Mouse (Mus musculus): ENCODE measurements around the gene Ttll13. TPM values are rescaled to one million over a fixed set of nuclear protein-coding genes. Genes with fewer than 3 reads are reported as not detected.

Ttll13 gene
- polyA plus RNA-seq, 1 experiment from 2014 or later = 2.0 TPM

DNA sequence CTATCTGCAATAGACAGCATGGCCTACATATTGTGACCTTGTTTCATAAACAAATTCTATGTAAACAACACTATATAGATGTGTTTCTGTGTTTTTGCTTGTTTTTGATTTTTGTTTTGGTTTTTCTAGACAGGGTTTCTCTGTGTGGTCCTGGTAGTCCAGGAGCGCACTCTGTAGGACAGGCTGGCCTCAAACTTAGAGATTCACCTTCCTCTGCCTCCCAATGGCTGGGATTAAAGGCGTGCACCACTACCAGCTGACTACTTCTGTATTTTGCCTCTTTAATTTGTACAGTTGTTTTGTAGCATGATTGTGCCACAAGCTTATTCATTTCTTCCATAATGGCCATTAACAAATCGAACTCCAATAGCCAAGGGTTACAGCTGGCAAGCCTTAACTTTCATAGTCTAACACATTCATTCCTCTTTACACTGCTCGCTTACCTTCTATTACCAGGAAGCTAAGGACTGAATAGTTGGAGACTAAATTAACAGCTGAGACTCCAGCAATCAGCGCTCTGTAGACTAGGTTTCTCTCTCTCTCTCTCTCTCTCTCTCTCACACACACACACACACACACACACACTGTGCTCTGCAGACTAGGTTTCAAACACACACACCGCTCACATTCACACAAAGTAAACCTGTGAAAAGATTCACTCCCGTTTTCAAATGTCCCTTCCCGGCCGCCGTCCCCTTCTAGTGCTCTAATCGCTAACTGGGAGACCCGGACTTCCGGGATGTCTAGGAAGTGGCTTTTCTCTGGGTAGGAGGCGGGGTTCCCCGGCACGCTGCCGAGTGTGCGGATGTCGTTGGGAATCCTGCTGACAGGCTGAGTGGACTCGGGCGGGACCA, 22.9 kb downstream of the Ttll13 start, which contains the start of gene Vps33b:
TSS of gene Vps33b (plus strand) at position 753 of the 854 bp plus-strand sequence.
- peaks cover 51% of the 10 kb centered on the region for H3K36me3 ChIP-seq
- peak; percentile 90 for ATAC-seq (ENCODE audit: low FRiP score)

DNA sequence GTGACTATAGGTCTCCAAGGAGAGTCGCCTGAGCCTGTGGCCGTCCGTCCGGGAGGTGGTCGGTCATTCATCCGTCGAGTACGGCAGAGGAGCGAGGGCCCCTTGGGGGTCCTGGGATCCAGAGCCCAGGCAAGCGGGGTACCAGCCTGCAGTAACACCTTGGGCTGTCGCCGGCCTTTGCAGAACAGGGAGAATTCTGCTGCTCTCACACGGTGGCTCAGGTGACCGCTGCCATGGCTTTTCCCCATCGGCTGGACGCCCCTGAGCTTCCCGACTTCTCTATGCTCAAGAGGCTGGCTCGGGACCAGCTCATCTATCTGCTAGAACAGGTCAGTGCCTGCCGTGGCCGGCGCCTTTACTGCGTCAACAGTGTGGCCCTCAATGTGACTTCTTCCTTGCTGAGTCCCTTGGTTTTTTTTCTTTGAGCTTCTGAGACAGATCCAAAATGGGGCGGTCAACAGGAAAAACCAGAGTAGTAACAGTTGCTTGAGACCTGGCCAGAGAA, 23.6 kb downstream of the Ttll13 start:
- Histone ChIP-seq H3K9me3 (replicated peaks) (no peaks in the 10 kb centered on the region; the same call in 1 of the 2 replicates), H3K9ac (replicated peaks) (peak overlapping the region; percentile 80), H3K27me3 (replicated peaks) (no peaks in the 10 kb centered on the region), H3K36me3 (peaks cover 51% of the 10 kb centered on the region), H3K4me1 (peaks cover 29% of the 10 kb centered on the region), H3K27ac (replicated peaks) (peak overlapping the region; percentile 79), H3K4me3 (replicated peaks) (peak overlapping the region; percentile 85), H3K4me2 (peak overlapping the region; percentile 79)
- peak; percentile 71 for ATAC-seq (ENCODE audit: low FRiP score)
- WGBS = under 1% methylated on average over 23 of the region's 23 CpGs

More for the DNA sequence above, 22.9 kb downstream of the Ttll13 start, which contains the start of gene Vps33b:
- Histone ChIP-seq H3K4me2 (peak within 1 kb of the TSS; percentile 79), H3K4me1 (peaks cover 29% of the 10 kb centered on the region), H3K9ac (replicated peaks) (peak within 1 kb of the TSS; percentile 80), H3K27ac (replicated peaks) (peak within 1 kb of the TSS; percentile 79), H3K27me3 (replicated peaks) (no peaks in the 10 kb centered on the region), H3K9me3 (replicated peaks) (no peaks in the 10 kb centered on the region), H3K4me3 (replicated peaks) (peak within 1 kb of the TSS; percentile 85)
- 4% methylated on average over 21 of the region's 21 CpGs for WGBS

DNA sequence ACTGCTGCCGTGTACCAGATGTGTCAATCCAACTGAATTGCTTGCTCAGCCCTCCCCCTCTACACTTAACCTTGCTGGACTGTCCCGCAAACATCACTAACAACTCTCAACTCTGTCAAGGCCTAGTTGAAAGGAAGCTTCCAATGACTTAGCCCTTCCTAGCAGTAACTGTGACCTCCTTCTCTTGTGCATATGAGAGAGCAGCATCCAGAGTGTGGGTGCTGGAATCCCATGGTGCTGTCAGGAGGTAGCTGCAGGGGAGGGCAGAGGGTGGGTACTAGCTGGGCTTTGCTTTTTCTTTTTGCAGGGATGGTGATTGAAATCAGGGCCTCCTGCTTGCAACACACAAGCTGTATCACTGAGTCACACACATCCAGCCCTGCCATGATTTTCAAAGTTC, 27.3 kb downstream of the Ttll13 start:
- no peak overlapping the region for H3K9ac ChIP-seq (replicated peaks)
- no peak overlapping the region for H3K27ac ChIP-seq (replicated peaks)
- no peaks in the 10 kb centered on the region for H3K27me3 ChIP-seq (replicated peaks)
- no peak for ATAC-seq (ENCODE audit: low FRiP score)
- H3K4me3 ChIP-seq (replicated peaks) = no peak overlapping the region
- no peaks in the 10 kb centered on the region; the same call in 1 of the 2 replicates for H3K9me3 ChIP-seq (replicated peaks)
- WGBS = 93% methylated on average over 2 of the region's 2 CpGs
- H3K4me2 ChIP-seq = no peak overlapping the region
- H3K36me3 ChIP-seq = peaks cover 63% of the 10 kb centered on the region
- H3K4me1 ChIP-seq = peaks cover 26% of the 10 kb centered on the region

DNA sequence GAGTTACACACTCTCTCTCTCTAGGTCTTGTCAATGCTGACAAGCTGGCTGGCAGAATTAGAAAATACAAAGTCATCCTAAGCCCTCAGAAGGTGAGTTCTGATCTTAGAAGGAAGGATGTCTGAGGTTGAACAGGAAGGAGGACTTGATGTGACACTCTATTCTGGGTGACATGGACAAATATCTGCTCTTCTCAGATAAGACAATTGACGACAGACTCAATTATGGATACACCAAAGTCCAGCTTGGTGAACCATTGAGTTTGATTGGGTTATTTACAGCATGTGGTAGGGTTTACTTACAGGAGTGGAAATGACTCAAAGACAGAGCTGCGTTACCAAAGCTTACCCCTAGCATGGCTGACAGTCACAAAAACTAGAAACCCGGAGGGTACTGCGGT, 30.2 kb downstream of the Ttll13 start:
- Histone ChIP-seq H3K9ac (replicated peaks) (no peak overlapping the region), H3K4me1 (0 out of 2 replicates have a peak, but pooled peaks cover 5% of the 10 kb centered on the region), H3K9me3 (replicated peaks) (no peaks in the 10 kb centered on the region; the same call in 1 of the 2 replicates), H3K4me2 (no peak overlapping the region), H3K27ac (replicated peaks) (no peak overlapping the region), H3K27me3 (replicated peaks) (no peaks in the 10 kb centered on the region), H3K4me3 (replicated peaks) (no peak overlapping the region), H3K36me3 (peaks cover 92% of the 10 kb centered on the region)
- 94% methylated on average over 4 of the region's 4 CpGs for WGBS
- no peak for ATAC-seq (ENCODE audit: low FRiP score)

DNA sequence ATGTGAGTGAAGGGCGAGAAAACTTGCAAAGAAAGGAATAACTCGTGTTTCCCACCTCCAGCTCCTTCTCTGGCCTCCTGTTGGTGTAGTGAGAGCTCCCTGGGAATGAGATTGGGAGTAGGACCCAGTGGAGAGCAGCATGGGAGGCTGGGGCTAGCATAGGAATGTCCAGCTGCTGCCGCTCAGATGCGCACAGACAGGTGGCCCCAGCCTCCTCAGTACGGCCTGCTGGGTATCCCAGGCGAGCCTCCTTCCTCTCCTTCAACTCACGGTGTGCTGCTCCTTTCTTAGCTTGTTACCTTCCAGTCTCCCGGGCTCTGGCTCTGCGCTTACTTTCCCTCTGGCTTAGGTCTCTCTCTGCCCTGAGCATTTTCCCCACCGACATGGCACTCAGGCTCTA, 33.9 kb downstream of the Ttll13 start:
- H3K27me3 ChIP-seq (replicated peaks) = no peaks in the 10 kb centered on the region
- no peaks in the 10 kb centered on the region; the same call in 1 of the 2 replicates for H3K9me3 ChIP-seq (replicated peaks)
- peaks cover 91% of the 10 kb centered on the region for H3K36me3 ChIP-seq
- no peak for ATAC-seq (ENCODE audit: low FRiP score)
- H3K4me1 ChIP-seq = no peaks in the 10 kb centered on the region
- no peak overlapping the region for H3K27ac ChIP-seq (replicated peaks)
- 87% methylated on average over 10 of the region's 10 CpGs for WGBS
- H3K4me2 ChIP-seq = no peak overlapping the region
- no peak overlapping the region for H3K4me3 ChIP-seq (replicated peaks)
- no peak overlapping the region for H3K9ac ChIP-seq (replicated peaks)

DNA sequence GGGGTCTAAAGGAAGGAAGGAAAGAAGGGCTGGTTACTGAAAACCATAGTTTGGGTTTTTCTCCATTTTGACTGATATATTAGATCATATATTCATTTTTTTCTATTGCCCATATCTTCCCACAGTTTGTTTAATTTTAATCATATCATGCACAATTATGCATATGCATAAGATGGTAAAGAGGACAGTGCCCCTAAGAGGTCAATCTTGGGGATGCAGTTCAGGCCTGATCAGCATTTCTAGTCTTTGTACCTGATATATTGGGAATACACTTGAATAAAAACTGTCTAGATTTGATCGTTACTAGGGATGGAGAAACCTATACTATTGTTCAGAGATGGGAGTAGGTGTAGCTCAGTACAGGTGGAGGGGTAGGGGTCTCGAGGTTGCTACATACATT, 34.8 kb downstream of the Ttll13 start:
- H3K4me3 ChIP-seq (replicated peaks) = no peak overlapping the region
- WGBS = 95% methylated on average over 2 of the region's 2 CpGs
- H3K4me2 ChIP-seq = no peak overlapping the region
- H3K27ac ChIP-seq (replicated peaks) = no peak overlapping the region
- no peak overlapping the region for H3K9ac ChIP-seq (replicated peaks)
- no peak for ATAC-seq (ENCODE audit: low FRiP score)
- no peaks in the 10 kb centered on the region for H3K9me3 ChIP-seq (replicated peaks)
- H3K27me3 ChIP-seq (replicated peaks) = no peaks in the 10 kb centered on the region
- H3K36me3 ChIP-seq = peaks cover 92% of the 10 kb centered on the region
- no peaks in the 10 kb centered on the region for H3K4me1 ChIP-seq

DNA sequence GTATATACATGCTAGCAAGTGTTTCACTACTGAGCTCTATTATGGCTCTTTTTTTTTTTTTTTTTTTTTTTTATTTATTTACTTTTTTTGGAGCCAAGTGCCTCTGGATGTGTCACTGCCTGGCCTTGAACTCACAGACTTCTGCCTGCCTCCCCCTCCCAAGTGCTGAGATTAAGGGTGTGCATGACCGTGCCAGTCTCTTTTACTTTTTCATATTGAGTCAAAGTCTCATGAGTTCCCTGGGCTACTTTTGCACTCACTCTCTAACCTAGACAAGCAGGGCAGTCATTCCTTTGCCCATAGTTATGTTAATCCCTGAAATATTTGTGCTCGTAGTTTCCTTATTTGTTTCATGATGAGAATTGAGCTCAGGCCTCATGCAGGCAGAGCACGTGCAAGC, 35.5 kb downstream of the Ttll13 start:
- no peak for ATAC-seq (ENCODE audit: low FRiP score)
- WGBS = 91% methylated on average over 3 of the region's 3 CpGs
- Histone ChIP-seq H3K4me2 (no peak overlapping the region), H3K4me3 (replicated peaks) (no peak overlapping the region), H3K36me3 (peaks cover 92% of the 10 kb centered on the region), H3K27me3 (replicated peaks) (no peaks in the 10 kb centered on the region), H3K27ac (replicated peaks) (no peak overlapping the region), H3K4me1 (no peaks in the 10 kb centered on the region), H3K9me3 (replicated peaks) (no peaks in the 10 kb centered on the region), H3K9ac (replicated peaks) (no peak overlapping the region)

DNA sequence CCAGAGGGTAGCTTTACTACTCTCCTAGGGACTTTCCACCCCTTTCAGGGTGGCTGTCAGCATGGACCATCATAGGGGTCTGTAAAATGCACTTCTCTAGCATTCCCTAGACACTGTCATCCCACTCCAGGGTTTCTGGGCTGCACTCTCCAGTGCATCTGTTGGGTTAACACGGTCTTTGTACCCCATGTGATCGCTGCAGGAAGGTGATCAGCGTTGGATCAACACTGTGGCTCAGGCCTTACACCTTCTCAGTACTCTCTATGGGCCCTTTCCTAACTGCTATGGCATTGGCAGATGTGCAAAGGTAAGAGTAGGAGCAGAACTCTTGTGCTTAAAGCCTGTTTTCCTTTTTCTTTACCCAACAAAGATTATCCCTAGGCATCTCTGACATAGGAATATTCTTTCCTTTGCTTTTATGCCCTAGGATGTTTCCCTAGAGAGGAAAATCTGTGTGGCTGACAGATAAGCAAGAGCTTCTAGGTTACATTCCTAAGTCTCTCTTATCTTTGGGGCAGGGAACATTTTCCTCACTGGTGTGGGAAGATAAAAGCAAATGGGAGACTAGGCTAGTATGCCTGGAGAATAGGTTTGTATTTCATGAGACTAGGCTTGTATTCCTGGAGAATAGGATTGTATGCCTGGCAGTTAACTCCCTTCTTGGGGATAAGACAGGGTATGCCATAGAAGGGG, 37.2 kb downstream of the Ttll13 start:
- H3K4me1 ChIP-seq = no peaks in the 10 kb centered on the region
- no peaks in the 10 kb centered on the region for H3K27me3 ChIP-seq (replicated peaks)
- no peak overlapping the region for H3K27ac ChIP-seq (replicated peaks)
- 97% methylated on average over 3 of the region's 3 CpGs for WGBS
- no peak overlapping the region for H3K4me3 ChIP-seq (replicated peaks)
- ATAC-seq (ENCODE audit: low FRiP score) = no peak
- H3K36me3 ChIP-seq = peaks cover 92% of the 10 kb centered on the region
- no peak overlapping the region for H3K4me2 ChIP-seq
- no peaks in the 10 kb centered on the region for H3K9me3 ChIP-seq (replicated peaks)
- no peak overlapping the region for H3K9ac ChIP-seq (replicated peaks)

DNA sequence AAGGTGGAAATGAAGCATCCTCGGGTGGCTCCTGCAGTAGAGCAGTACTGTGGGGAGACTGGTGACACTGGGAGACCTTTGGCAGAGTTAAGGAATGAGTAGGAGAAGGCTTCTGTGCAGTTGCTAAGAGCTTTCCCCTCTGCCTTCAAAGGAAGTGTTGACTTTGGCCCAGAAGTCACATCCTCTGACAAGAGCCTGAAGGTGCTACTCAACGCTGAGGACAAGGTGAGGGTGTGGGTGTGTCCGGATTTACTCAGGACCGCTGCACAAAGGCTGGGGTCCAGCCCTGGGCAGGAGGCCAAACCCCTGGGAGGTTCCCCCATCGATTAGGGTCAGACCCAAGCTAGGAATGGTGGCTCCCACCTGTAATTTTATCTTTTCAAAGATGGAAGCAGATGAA, 38.2 kb downstream of the Ttll13 start:
- over 99% methylated on average over 5 of the region's 5 CpGs for WGBS
- H3K9ac ChIP-seq (replicated peaks) = no peak overlapping the region
- H3K27ac ChIP-seq (replicated peaks) = no peak overlapping the region
- no peaks in the 10 kb centered on the region for H3K27me3 ChIP-seq (replicated peaks)
- no peaks in the 10 kb centered on the region for H3K4me1 ChIP-seq
- ATAC-seq (ENCODE audit: low FRiP score) = no peak
- H3K4me3 ChIP-seq (replicated peaks) = no peak overlapping the region
- H3K9me3 ChIP-seq (replicated peaks) = no peaks in the 10 kb centered on the region
- peaks cover 88% of the 10 kb centered on the region for H3K36me3 ChIP-seq
- no peak overlapping the region for H3K4me2 ChIP-seq

DNA sequence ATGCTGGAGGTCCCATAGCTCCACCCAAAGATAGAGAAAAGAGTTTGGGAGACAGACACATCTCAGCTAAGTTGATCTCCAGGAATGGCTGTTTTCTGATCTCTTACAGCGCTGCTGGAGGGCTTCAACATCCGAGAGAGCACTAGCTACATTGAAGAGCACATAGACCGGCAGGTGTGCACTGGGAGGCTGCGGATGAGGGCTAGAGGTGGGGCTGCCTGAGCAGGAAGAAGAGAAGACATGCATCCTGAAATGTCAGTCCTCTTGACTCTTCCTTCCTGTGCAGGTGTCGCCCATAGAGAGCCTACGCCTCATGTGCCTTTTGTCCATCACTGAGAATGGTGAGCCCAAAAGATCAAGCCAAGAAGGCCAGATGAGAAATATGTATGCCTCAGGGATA, 39.5 kb downstream of the Ttll13 start:
- 95% methylated on average over 6 of the region's 6 CpGs for WGBS
- peaks cover 86% of the 10 kb centered on the region for H3K36me3 ChIP-seq
- H3K27ac ChIP-seq (replicated peaks) = no peak overlapping the region
- no peaks in the 10 kb centered on the region for H3K27me3 ChIP-seq (replicated peaks)
- H3K4me1 ChIP-seq = no peaks in the 10 kb centered on the region
- no peak overlapping the region for H3K9ac ChIP-seq (replicated peaks)
- no peaks in the 10 kb centered on the region for H3K9me3 ChIP-seq (replicated peaks)
- no peak for ATAC-seq (ENCODE audit: low FRiP score)
- H3K4me2 ChIP-seq = no peak overlapping the region
- H3K4me3 ChIP-seq (replicated peaks) = no peak overlapping the region

DNA sequence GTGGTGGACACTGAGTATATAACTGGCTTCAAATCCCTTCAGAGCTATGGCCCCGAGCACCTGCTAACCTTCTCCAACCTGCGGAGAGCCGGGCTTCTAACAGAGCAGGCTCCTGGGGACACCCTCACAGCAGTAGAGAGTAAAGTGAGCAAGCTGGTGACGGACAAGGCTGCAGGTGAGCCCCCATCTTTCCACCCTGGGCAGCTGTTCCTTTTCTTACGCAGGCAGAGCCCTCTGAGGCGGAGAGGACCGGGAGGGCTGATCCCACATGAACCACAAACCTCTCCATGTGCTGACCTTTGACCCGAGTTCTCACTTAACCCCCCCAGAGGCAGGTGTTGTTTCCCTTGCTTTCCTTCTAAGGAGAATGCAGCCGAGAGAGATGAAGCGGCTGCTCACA, 41.6 kb downstream of the Ttll13 start:
- 88% methylated on average over 10 of the region's 10 CpGs for WGBS
- Histone ChIP-seq H3K27me3 (replicated peaks) (no peaks in the 10 kb centered on the region), H3K27ac (replicated peaks) (no peak overlapping the region), H3K4me1 (no peaks in the 10 kb centered on the region), H3K9ac (replicated peaks) (no peak overlapping the region), H3K36me3 (peaks cover 84% of the 10 kb centered on the region), H3K4me3 (replicated peaks) (no peak overlapping the region), H3K9me3 (replicated peaks) (no peaks in the 10 kb centered on the region), H3K4me2 (no peak overlapping the region)
- ATAC-seq (ENCODE audit: low FRiP score) = no peak
